Mouse (Mus musculus) erythroblast, embryonic 14.5 days (primary cell): ENCODE data around the gene St3gal4.

ENCODE experiments used
- GATA1 ChIP-seq: IDR thresholded peaks from 2 replicates; pipeline ENCODE4 v1.6.1; 2012; ENCODE audit warnings: low read length, inconsistent platforms, mixed read lengths
- TAL1 ChIP-seq: IDR thresholded peaks from 3 replicates; pipeline ENCODE4 v1.6.1; 2012; ENCODE audit warnings: low read length, inconsistent platforms, mixed read lengths

GRCm38 (mm10) chr9:35057631-35058030, 61.4 kb downstream of the St3gal4 start:
- no peak for TF ChIP-seq TAL1
- no peak for TF ChIP-seq GATA1
